Mouse (Mus musculus) spleen, adult 12 weeks (tissue): ENCODE data around the gene Mrvi1.

Experiments
- DNase-seq: peaks from one replicate; pipeline ENCODE4 v3.0.0; 2022; ENCODE audit warnings: low spot score

Mrvi1 gene

DNA sequence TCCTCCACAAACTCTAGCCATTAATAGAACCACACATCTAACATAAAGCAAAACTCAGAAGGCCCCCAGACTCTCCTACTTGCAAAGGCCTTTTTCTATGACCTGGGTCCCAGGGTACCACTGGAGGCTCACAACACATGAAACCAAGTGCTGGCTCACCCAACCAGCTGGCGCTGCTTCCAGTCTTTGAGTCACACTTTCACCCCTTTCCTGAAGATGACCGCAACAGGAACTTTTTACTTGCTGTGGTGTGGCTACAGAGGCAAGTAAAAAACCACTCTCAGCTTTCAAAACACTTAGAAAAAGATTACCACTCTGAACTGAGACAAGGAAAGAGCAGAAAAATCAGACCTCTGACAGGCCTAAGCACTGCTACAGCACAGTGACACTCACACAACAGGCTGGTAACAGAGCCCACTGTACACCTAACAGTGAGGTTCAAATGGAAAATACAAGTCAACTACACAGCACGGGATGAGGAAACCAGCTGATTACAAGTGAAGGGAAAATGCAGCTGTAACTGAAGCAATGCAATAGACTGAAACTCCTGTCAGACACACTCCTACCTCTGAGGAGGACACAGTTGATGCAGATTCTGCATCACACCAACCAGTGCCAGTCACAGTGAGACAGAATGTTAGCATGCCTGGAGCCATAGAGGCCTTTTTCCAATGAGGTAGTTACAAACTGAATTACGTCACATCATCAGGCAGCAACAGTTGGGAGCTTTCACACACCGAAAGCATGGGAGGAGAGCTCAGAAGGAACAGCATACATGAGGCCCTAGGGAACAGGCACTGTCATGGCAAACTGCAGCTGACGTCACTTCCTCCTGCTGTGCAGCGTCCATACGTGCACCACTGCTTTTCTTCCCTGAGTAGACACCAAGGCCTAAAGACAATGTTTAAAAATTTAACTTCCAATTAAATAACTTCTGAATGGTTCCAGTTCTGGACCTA, 158.0 kb downstream of the Mrvi1 start:
- no peak for DNase-seq

DNA sequence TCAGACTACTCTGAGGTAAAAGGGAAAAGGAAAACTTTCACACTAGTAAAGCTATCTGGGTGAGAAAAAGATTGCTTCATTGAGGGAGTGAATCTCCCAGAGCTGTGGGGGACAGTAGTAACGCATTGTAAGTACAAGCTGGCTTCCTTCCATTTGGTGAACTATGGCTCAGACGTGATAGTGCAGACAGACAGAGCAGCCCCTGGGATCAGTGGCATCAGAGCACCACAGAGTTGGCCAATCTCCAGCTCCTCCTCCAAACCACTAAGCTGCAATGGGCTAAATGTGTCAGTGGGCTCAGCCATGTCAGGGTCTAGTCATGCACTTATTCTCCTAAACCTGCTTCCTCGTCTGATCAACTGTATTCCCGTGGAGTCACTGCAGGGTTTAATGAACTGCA, 158.7 kb downstream of the Mrvi1 start:
- DNase-seq, result no peak

DNA sequence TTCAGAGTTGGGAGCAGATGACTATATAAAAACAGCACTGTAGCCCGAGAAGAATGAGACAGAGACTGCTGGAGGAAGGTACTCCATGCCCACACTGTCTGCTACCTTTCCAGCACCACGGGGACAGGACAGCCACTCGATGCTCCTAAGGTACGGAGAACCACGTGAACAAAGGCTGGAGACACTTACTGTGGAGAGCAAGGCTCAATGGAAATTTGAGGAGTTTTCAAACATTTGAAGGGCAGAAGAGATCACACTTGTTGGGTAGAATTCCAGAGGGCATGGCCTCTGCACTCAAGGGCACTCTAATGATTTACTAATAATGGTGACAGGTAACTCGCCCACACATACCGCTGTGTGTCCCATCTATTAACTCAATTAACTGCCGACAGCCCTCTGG, 159.2 kb downstream of the Mrvi1 start:
- no peak for DNase-seq

DNA sequence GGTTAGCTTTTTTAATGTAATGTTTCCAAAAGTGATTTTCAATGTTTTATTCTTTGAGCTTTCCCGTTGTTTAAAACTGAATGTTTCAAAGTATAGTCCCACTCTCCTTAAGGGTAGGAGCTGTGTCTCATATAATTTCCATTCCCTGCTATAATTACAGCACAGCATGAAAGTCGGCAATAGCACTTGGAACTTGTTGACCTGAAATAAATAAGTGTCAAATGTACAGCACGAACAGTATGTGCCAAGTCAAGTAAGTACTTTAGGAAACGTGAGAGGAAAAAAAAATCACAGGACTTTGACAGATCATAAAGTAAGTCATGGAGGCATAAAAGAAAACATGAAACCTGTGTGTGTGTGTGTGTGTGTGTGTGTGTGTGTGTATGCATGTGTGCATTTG, 160.2 kb downstream of the Mrvi1 start:
- no peak for DNase-seq

DNA sequence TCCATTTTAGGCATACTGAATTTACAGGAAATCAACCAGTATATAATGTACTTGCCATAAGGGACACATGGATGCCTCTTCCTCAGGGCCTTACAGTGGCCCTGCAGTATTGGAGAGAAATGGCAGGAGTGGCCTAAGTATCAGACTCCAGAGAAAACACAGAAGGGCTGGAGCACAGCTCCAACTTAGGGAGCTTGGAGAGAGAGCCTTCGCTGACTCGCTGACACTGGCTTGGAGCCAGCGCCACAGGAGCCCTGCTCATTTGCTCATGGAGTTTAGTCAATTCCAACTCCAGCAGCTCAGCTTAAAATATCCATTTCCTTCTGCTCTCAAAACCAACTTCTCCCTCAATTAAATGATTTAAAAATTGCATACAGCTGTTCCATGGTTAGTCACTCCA, 160.6 kb downstream of the Mrvi1 start:
- no peak for DNase-seq

DNA sequence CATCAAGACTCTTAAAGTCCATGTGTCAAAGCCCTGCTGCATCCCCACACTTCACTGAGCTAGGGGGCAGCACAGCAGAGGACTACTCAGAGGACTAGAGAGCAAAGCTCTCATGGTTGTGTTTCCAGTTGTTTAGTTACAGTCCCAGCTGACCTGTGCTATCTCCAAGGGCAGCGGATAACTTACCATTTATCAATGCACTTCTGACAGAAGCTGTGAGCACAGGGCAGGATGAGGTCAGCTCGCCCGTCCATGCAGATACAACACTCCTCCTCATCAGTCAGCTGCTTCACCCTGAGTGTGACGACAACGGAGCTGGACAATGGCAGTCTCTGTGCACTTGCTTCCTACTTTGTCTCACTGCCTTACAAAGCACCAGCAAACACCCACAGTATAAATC, 161.2 kb downstream of the Mrvi1 start:
- no peak for DNase-seq

DNA sequence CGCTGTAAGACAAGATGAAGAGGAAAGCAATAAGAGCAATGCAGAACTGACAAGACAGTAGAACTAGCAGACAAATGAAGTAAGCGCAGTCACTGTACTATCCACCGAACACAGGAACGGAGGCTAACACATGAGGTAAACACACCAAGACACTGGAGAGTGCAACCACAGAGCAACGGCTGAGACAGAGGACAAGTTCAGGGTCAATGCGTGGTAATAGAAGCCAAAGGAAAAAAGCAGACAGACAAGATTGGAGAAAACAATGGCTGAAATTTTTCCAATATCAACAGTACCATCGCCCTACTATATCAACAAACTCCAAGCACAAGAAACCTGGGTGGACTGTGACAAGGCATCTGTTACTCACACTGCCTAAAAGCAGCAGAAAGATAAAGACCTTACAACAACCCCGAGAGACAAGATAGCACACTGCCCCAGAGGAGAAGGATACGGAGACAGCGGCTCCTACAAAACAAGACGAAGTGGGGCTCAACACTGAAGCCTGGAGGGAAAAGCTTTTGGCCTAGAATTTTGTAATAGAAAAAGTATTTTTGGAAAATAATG, 163.4 kb downstream of the Mrvi1 start:
- no peak for DNase-seq
